ENCODE assay signal across 8 mouse cellular contexts in genomic region chr16:23224671-23225068, GRCm38 (mm10). TPM values are rescaled to one million over a fixed set of nuclear protein-coding genes. Genes with fewer than 3 reads are reported as not detected.
A peak's percentile ranks its signal among the peaks of the same experiment; 100 is the strongest.
DNase-seq lines count a peak whose midpoint lies in the region; ATAC-seq lines count a peak whose summit lies in the region.

Gene St6gal1, plus strand, starts transcription at chr16:23224740.

- H3K27me3 ChIP-seq in hindbrain, embryonic 16.5 days (replicated peaks; ENCODE audit: control insufficient read depth, insufficient read depth, low read length): no peaks in the 10 kb centered on the region

- H3K4me2 ChIP-seq in hindbrain, embryonic 16.5 days (ENCODE audit: low read length): peak within 1 kb of the TSS; percentile 93

- no peaks in the 10 kb centered on the region for H3K36me3 ChIP-seq in hindbrain, embryonic 16.5 days (ENCODE audit: control insufficient read depth, insufficient read depth, low read length)

- H3K4me3 ChIP-seq in hindbrain, embryonic 16.5 days (ENCODE audit: low read length): peak within 1 kb of the TSS; percentile 86

- H3K9me3 ChIP-seq in hindbrain, embryonic 16.5 days (ENCODE audit: control insufficient read depth, low read length): no peaks in the 10 kb centered on the region

- ATAC-seq in activated CD4-positive, CD25-positive, alpha-beta regulatory T cell, adult 4 months: peak; percentile 47
- ATAC-seq in hindbrain, embryonic 16.5 days: peak; percentile 60
- ATAC-seq in megakaryocyte, adult 5-6 weeks (ENCODE audit: poor library complexity, severe bottlenecking): peak; percentile 75

- H3K27ac ChIP-seq in hindbrain, embryonic 16.5 days (ENCODE audit: low read depth, low read length): peak within 1 kb of the TSS; percentile 88

- peak; percentile 67 to 71 for DNase-seq in cerebellum, postnatal 36 days
- DNase-seq in gastrocnemius, adult 8-10 months (ENCODE audit: low spot score in 2 of 2): peak; percentile 54 to 66
- DNase-seq in left cerebral cortex, adult 8-10 months (ENCODE audit: low spot score in 2 of 2): peak in 1 of 2 experiments; percentile 53
- DNase-seq in right cerebral cortex, postnatal 14 days: peak; percentile 63
- DNase-seq in urinary bladder, postnatal 4 days (ENCODE audit: low spot score in 2 of 2): peak; percentile 59 to 79

- 0% methylated on average over 20 of the region's 20 CpGs for WGBS in hindbrain, embryonic 16.5 days

- H3K9ac ChIP-seq in hindbrain, embryonic 16.5 days (ENCODE audit: low read depth, low read length): peak within 1 kb of the TSS; percentile 96

- H3K4me1 ChIP-seq in hindbrain, embryonic 16.5 days (ENCODE audit: control insufficient read depth, insufficient read depth, low read depth, low read length): peaks cover 30% of the 10 kb centered on the region

RNA-seq across cellular contexts. Expression of gene St6gal1, which starts in this region (rescaled TPM):
- polyA plus RNA-seq in activated CD4-positive, CD25-positive, alpha-beta regulatory T cell, adult 4 months (2017; shearing (Covaris generic)): 10 to 100 TPM; 68.6 to 88.1 TPM
- 1 to 10 TPM; 1.6 to 4.1 (median 3.4) TPM for total RNA-seq in gastrocnemius, adult 8-10 months (2022)
- polyA plus RNA-seq in hindbrain, embryonic 16.5 days (2015; fragmentation: Nextera tagmentation; extraction: Ambion mirVana): 18.4 and 22.6 TPM in 2 replicates
- total RNA-seq in left cerebral cortex, adult 8-10 months (2022): 10 to 100 TPM; 14.9 to 20.4 (median 17.1) TPM
- 2.4 and 2.8 TPM in 2 replicates for total RNA-seq in megakaryocyte, adult 5-6 weeks (2015)
- 2.3 and 3.3 TPM in 2 replicates for total RNA-seq in megakaryocyte, adult 5-6 weeks (2017)
